Mouse (Mus musculus) right cerebral cortex, adult 18-20 months (tissue): ENCODE results near the gene Serpina3i.
"Not testable (repeated sequence)": the region's sequence is repeated elsewhere in the genome, so short reads cannot be mapped to it uniquely, and the experiment has no call there.

ENCODE experiments used
- DNase-seq: peaks from one replicate; pipeline ENCODE4 v3.0.0; 2022; ENCODE audit warnings: mixed read lengths

Gene Serpina3i

GRCm38 (mm10) chr12:104262863-104263262 lies at the start of gene Serpina3i:
Gene Serpina3i, plus strand, starts transcription at chr12:104263122.
- DNase-seq: no peak

DNA sequence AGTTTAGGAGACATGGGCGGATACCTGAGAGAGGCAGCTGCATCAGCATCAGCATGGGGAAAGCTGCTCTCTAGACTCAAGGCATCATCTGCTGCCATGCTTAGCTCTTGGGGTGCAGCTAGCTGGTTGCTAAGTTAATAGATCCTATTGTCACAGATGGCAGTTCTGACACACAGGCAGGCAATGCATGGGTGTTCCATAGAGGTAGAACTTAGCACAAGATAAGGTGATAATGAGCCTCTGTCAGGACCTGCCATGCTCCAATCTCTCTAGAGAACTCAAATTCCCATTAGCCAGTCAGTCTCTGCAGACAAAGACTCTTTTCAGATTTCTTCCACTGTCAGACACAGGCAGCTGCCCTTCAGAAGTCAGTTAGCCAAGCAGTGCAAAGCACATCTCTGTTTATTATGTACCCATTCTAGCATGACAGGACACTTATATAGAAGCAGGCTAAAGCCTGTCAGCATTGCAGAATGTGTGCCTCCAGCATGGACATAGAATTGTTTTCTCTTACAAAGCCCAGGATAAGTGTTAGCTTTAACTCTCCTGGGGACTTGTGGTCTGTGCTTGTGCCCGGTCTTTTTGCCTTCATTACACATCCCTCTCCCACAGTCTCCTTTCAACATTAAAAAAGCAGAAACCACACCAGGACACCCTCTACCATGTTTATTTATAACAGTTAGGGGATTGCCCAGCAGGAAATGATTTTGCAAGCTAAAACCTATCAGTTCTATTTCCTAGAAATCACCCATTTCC lies 49.1 kb upstream of the Serpina3i start:
- no peak for DNase-seq

DNA sequence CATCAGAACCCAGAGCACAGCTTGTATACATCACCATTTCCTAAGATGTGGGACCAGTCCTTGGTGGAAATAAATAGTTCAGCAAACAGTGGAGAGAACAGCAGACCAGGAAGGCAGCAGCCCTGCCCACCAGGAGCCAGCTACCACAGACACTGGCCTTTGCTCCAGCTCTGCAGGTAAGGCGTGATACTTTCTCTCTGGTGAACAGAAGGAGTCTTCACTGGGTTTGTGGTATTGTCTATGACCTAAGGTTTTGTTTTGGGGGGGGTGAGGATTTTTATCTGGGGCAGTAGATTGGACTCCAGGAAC lies 48.5 kb upstream of the Serpina3i start, which contains the start of gene Serpina3f:
Gene Serpina3f, plus strand, starts transcription at position 100 of the 309 bp plus-strand sequence.
- DNase-seq: no peak

DNA sequence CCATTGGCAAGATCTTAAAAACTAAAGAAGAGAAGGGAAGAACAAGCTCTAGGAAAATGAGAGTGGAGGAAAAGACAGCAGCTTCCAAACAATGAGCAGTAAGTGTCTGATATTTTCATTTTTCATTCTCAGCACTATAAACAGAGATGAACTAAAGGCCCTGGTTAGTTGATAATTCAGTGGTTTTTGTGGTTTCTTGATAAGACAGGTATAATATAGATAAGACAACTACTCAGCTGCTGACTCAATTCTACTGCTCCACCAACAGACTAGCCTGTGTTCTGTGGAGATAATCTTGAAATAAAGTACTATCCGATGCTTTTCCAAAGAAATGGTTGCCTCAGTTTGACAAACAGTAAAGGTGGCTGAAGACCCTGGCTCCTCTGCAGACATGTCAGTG lies 47.7 kb upstream of the Serpina3i start:
- no peak for DNase-seq

DNA sequence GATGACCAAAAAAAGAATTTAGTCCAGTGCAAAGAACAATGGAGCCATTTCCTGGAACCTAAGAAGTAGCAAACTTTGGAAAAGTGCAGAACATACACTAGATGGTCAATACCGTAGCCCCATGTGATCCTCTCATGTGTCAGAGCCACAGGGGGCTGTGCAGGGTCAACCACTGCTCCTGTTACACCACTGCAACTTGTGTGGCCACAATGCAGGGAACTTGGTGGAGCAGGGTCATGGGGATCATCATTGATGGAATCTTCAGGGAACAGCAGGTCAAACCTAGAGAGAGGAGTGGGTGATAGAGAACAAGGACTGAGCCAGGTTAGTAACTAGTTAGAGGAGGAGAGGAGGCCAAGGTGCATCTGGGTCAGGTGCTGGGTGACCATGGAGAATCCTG lies 41.3 kb upstream of the Serpina3i start:
- DNase-seq: no peak

- no peak for DNase-seq
Observed at GRCm38 (mm10) chr12:104223690-104224089, 39.2 kb upstream of the Serpina3i start.

DNA sequence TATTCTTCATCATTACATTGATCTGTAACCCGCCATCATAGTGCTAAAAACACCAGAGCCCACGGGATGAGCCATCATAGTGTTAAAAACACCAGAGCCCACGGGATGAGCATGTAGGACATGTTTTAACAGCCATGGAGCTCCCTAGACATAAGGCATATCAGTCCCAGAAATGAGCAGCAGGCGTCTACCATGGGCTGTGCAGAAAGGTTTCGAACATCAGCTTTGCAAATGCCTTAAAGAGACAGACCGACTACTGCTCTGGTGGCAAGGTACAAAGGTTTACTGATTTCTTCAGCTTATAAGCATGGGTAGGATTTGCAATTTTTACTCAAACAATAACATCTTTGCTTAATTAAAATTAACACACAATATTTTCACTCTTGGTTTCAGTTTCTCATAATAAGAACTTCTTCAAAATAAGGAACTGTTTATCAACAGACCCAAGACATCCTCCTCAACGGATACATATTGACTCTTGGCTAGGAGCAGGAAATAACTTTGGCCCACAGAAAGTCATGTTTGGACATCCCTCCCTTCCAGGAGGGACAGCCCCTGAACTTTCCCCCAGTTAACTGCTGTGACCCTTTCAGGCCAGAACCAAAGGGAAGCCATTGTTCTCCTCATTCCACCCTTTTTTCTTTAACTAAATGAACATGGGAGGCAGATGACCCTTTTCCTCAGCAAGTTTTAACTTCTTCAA lies 38.2 kb upstream of the Serpina3i start:
- no peak for DNase-seq

DNA sequence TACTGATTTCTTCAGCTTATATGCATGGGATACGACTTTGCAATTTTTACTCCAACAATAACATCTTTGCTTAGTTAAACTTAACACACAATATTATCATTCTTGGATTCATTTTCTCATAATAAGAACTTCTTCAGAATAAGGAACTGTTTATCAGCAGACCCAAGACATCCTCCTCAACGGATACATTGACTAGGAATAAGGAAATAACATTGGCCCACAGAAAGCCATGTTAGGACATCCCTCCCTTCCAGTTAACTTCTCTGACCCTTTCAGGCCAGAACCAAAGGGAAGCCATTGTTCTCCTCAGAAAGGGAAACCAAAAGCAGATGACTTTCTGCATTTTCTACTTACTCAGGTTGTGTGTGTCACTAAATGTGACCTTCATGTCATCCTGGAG lies 32.2 kb upstream of the Serpina3i start:
- DNase-seq: no peak

GRCm38 (mm10) chr12:104235915-104236314 lies 27.0 kb upstream of the Serpina3i start, which contains the start of gene Serpina3g:
Gene Serpina3g, plus strand, starts transcription at chr12:104236245.
- no peak for DNase-seq

DNA sequence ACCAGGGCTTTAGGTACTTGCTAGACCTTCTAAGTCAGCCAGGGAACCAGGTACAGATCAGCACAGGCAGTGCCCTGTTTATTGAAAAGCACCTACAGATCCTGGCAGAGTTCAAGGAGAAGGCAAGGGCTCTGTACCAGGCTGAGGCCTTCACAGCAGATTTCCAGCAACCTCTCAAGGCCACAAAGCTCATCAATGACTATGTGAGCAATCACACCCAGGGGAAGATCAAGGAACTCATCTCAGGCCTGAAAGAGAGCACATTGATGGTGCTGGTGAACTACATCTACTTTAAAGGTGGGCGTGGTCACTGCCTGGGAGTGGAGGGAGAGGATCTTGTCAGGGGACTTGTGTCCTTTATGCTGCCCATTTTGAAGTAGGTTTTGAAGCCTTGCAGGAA lies 24.9 kb upstream of the Serpina3i start:
- not testable (repeated sequence) for DNase-seq

- DNase-seq: no peak
Observed at GRCm38 (mm10) chr12:104243307-104243706, 19.6 kb upstream of the Serpina3i start.

DNA sequence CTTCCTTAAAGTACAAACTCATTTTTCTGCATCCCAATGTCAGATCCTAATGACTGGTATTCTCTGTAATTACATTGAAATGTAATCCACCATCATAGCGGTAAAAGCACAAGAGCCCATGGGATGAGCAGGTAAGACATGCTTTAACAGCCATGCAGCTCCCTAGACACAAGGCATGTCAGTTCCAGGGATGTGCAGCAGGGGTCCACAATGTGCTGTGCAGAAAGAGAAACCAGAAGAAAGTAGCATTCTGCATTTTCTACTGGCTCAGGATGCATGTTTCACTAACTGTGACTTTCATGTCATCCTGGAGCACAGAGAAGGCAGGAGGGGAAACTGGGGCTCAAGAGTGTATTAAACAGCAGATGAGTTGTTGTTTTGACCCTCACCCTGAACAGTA lies 17.8 kb upstream of the Serpina3i start:
- DNase-seq: peak; percentile 23

- DNase-seq: peak; percentile 17
Observed at GRCm38 (mm10) chr12:104245595-104245994, 17.3 kb upstream of the Serpina3i start.

GRCm38 (mm10) chr12:104247553-104248002 lies 15.3 kb upstream of the Serpina3i start:
- DNase-seq: no peak

DNA sequence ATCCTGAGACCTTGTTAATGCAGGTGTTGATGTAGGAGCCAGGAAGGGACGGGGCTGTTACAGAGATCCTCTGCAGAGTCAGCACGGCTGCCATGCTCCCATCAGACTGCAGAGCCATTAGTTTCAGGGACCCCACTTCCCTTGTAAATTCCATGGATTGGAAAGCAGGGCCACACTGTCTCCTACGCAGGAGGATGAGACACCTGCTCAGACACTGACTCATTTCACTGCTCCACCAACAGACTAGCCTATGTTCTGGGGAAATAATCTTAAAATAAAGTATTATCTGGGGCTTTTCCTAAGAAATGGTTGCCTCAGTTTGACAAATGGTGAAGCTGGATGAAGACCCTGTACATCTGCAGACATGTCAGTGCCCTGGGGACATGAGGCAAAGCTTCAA lies 14.7 kb upstream of the Serpina3i start:
- DNase-seq: peak; percentile 23

DNA sequence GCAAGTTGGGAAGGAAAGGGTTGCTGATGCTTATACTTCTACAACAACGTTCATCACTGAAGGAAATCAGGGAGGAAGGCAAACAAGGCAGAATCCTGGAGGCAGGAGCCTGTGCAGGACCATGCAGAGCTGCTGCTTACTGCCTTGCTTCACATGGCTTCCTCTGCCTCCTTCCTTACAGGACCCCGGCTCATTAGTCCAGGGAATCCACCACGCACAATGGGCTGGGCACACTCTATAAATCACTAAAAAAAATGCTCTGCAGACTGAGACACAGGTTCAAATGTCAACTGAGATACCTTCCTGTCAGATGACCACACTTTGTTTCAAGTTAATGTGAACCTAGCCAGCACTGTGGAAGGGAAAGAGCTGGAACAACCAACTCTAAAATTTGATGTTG lies 1.9 kb upstream of the Serpina3i start:
- DNase-seq: no peak

DNA sequence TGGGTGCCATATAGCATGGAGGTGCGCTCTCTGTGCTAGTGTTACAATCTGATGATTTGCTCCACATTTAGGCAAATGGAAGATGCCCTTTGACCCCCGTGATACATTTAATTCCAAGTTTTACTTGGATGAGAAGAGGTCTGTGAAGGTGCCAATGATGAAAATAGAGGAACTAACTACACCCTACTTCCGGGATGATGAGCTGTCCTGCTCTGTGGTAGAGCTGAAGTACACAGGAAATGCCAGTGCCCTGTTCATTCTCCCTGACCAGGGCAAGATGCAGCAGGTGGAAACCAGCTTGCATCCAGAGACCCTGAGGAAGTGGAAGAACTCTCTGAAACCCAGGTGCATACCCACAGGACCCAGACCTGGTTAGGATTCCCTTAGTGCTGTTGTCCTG lies 3.5 kb downstream of the Serpina3i start:
- no peak for DNase-seq

- DNase-seq: no peak
Observed at GRCm38 (mm10) chr12:104278216-104279055, 15.5 kb downstream of the Serpina3i start.

- DNase-seq: no peak
Observed at GRCm38 (mm10) chr12:104279056-104279435, 16.1 kb downstream of the Serpina3i start.

DNA sequence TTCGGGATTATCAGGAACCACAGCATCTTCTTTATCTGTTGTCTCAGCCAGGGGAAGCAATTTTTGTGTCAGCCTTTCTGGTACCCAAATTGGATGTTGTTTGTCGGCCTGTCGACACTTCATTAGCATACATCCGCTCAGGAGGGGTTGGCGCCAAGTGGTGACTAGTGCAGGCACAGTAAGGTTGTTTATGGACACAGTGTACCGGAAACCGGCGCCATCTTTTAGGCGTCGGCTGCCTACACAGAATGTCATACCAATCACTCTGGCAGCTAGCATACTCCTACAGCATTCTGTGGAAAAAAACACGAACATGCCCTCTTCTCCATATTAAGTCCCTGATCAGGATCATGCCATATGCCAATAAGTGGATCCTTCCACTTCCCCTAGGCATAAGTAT lies 20.5 kb downstream of the Serpina3i start:
- DNase-seq: no peak

DNA sequence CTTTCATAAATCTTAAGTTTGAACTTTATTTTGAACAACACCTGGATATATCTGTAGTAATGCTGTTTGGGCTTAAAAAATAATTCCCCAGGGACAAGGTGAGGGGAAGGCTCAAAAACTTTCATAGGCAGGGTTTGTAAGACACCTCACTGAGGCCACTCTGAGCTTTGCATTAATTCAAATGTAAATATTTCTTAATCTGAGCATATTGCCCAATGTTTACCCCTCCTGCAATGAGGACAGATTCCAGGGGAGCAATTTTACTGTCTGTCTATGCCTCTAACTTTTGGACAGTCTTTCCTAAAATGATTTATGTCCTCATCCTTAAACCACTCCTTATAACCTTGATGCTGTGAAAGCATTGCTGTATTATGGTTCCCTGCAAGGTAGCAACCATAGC lies 25.4 kb downstream of the Serpina3i start:
- no peak for DNase-seq

DNA sequence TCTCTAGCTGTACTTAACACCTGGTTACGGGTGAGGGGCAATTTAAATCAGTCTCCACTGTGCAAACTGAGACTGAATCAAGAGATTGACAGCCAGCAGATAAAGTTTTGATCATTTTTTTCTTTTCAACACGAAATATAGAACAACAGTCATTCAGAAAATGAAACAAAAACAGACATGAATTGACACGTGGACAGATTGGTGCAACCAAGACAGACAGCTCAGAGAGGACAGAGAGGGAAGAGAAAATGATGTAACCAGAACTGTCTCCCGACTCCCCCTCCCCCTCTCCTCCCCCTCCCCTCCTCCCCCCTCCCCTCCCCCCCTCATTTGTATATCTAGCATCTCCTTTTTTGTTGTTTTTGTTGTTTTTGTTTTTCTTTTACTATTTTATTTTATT lies 26.9 kb downstream of the Serpina3i start:
- DNase-seq: no peak

GRCm38 (mm10) chr12:104293963-104294362 lies 31.0 kb downstream of the Serpina3i start:
- no peak for DNase-seq
